Mouse (Mus musculus) limb, embryonic 11.5 days (tissue): ENCODE results near the gene Clec1a. TPM values are rescaled to one million over a fixed set of nuclear protein-coding genes. Genes with fewer than 3 reads are reported as not detected.

Source experiments
- ATAC-seq: fragments of 200-750 bp; cut with Nextera tagmentation; 2 replicates; pipeline ENCODE4 v1.8.0; 2017; ENCODE audit warnings: low read depth; ENCODE audit not compliant: insufficient number of reproducible peaks, low FRiP score, low TSS enrichment
- DNase-seq: peaks from one replicate; pipeline ENCODE4 v3.0.0-alpha.2; 2015; ENCODE audit warnings: low spot score
- H3K27ac ChIP-seq: fragments of 300-500 bp; sonication (generic); replicated peaks from 2 replicates; pipeline ENCODE4 v1.5.1; 2014; ENCODE audit warnings: low read depth, mild to moderate bottlenecking, low read length
- H3K27me3 ChIP-seq: fragments of 300-500 bp; sonication (generic); 2 replicates; pipeline ENCODE4 v1.6.1; 2014; ENCODE audit warnings: mild to moderate bottlenecking, low read length, mixed read lengths; ENCODE audit not compliant: control insufficient read depth, insufficient read depth
- H3K36me3 ChIP-seq: fragments of 300-500 bp; sonication (generic); 2 replicates; pipeline ENCODE4 v1.6.1; 2014; ENCODE audit warnings: mild to moderate bottlenecking, low read length, moderate library complexity, mixed read lengths; ENCODE audit not compliant: control insufficient read depth, insufficient read depth
- H3K4me1 ChIP-seq: fragments of 300-500 bp; sonication (generic); 2 replicates; pipeline ENCODE4 v1.6.1; 2014; ENCODE audit warnings: low read length, mixed read lengths; ENCODE audit not compliant: control insufficient read depth, insufficient read depth
- H3K4me2 ChIP-seq: fragments of 300-500 bp; sonication (generic); 2 replicates; pipeline ENCODE4 v1.6.1; 2014; ENCODE audit warnings: low read depth, mild to moderate bottlenecking, moderate library complexity; ENCODE audit not compliant: severe bottlenecking
- H3K4me3 ChIP-seq: fragments of 300-500 bp; sonication (generic); 2 replicates; pipeline ENCODE4 v1.5.1; 2014; ENCODE audit warnings: low read depth, low read length
- H3K9ac ChIP-seq: fragments of 300-500 bp; sonication (generic); 2 replicates; pipeline ENCODE4 v1.6.1; 2014; ENCODE audit warnings: mild to moderate bottlenecking, low read length
- H3K9me3 ChIP-seq: fragments of 300-500 bp; sonication (generic); 2 replicates; pipeline ENCODE4 v1.6.1; 2016; ENCODE audit warnings: low read length; ENCODE audit not compliant: control insufficient read depth
- WGBS: fragments of 180-500 bp; shearing (Covaris S2); extraction: QIAGEN DNeasy Blood & Tissue Kit; methylation state at CpG from one replicate; pipeline ENCODE4 v1.1.7; 2014; 5-methylcytosine and 5-hydroxymethylcytosine counted together
- polyA plus RNA-seq: library from polyadenylated mRNA; unstranded; fragments of >200 nt; fragmentation: Nextera tagmentation; extraction: Ambion mirVana; gene quantifications from 2 replicates; pipeline ENCODE4 v1.2.1, GENCODE M21; 2014

Gene Clec1a
- polyA plus RNA-seq, 1 experiment from 2014 or later = 1.6 TPM

GRCm38 (mm10) chr6:129393732-129394131 is 58.1 kb downstream of the Clec1a start:
- ATAC-seq (no peak), DNase-seq (no peak)
- Histone ChIP-seq H3K9me3 (no peaks in the 10 kb centered on the region), H3K27me3 (no peaks in the 10 kb centered on the region), H3K4me1 (no peaks in the 10 kb centered on the region), H3K27ac (no peak overlapping the region), H3K4me3 (no peak overlapping the region), H3K9ac (no peak overlapping the region), H3K4me2 (no peak overlapping the region), H3K36me3 (no peaks in the 10 kb centered on the region)
- 77% methylated on average over 6 of the region's 6 CpGs for WGBS

DNA sequence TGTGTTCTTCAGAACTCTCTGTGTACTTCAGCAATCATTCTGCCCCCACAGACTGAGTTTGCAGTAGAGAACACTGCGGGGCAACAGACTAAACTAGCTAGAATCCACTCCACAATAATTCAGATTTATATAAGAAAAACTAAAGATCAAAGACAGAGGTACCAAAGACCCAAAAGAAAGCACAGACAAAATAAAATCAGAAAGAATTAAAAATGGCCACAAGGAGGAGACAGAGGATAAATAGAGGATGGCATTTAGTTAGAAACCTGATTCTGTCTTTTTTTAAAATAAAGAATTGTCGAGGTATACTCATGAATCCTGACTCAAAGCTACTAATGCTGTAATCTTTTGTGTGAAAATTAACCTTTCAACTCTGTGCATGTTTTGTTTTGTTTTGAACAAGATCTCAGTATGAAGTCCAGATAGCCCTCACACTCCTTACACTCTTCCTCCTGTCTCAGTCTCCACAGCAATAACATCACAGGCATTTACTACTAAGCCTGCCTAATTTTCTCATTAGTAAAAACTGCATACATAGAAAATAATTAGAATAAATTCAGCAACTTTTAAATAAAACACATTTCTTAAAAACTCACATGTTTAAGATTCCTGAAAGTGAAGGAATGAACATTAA is 58.6 kb downstream of the Clec1a start:
- no peaks in the 10 kb centered on the region for H3K9me3 ChIP-seq
- no peaks in the 10 kb centered on the region for H3K4me1 ChIP-seq
- ATAC-seq = no peak
- no peak overlapping the region for H3K27ac ChIP-seq
- no peaks in the 10 kb centered on the region for H3K27me3 ChIP-seq
- DNase-seq = no peak
- no peak overlapping the region for H3K4me2 ChIP-seq
- H3K36me3 ChIP-seq = no peaks in the 10 kb centered on the region
- 35% methylated on average over 2 of the region's 2 CpGs for WGBS
- H3K4me3 ChIP-seq = no peak overlapping the region
- H3K9ac ChIP-seq = no peak overlapping the region

DNA sequence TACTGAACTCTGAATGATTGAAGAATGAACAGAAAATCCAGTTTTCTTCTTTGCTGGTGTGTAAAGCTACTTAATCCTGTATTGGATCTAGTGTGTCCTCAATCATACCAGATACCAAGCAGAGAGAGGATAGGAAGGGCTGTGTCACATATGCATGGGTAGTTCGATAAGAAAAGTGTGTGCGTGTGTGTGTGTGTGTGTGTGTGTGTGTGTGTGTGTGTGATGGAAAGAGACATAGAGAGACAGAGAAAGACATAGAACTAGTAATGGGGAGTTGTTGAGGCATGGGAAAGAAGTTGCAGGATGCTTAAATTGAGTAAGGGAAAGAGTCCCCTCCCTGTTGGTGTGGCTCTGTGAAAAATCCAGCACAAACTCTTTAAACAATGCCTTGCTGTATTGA is 66.0 kb downstream of the Clec1a start, which contains the start of gene Clec12b:
Gene Clec12b, minus strand, starts transcription at position 101 of the 400 bp plus-strand sequence.
- Histone ChIP-seq H3K9me3 (no peaks in the 10 kb centered on the region), H3K9ac (no peak within 1 kb of the TSS), H3K4me1 (no peaks in the 10 kb centered on the region), H3K4me2 (no peak within 1 kb of the TSS), H3K27ac (no peak within 1 kb of the TSS), H3K4me3 (no peak within 1 kb of the TSS), H3K27me3 (no peaks in the 10 kb centered on the region), H3K36me3 (no peaks in the 10 kb centered on the region)
- no peak for ATAC-seq
- no peak for DNase-seq
- 88% methylated on average over 2 of the region's 2 CpGs for WGBS

DNA sequence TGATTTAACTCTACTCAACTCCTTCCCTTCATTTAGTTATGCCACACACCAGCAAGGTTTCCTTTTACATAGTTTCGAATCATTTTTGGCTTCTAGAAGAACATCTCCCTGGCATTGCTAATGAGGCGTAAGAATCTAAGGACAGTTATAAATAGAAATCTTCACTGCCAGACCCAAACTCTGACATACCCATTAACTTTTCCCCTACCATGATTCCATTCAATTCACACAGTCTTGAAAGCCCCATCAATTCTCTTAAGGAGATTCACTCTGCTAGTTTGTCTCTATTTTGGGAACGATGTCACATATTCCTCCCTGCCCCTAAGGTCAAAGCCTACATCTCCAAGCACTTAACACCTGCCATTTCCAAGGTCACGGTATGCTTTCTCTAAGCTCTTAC is 66.8 kb downstream of the Clec1a start:
- Histone ChIP-seq H3K4me3 (no peak overlapping the region), H3K27ac (no peak overlapping the region), H3K9ac (no peak overlapping the region), H3K36me3 (no peaks in the 10 kb centered on the region), H3K27me3 (no peaks in the 10 kb centered on the region), H3K9me3 (no peaks in the 10 kb centered on the region), H3K4me1 (no peaks in the 10 kb centered on the region), H3K4me2 (no peak overlapping the region)
- 86% methylated on average over 4 of the region's 4 CpGs for WGBS
- ATAC-seq (no peak), DNase-seq (no peak)

- no peak overlapping the region for H3K4me3 ChIP-seq
- H3K4me2 ChIP-seq = no peak overlapping the region
- no peaks in the 10 kb centered on the region for H3K36me3 ChIP-seq
- no peak for DNase-seq
- no peaks in the 10 kb centered on the region for H3K9me3 ChIP-seq
- no peak overlapping the region for H3K27ac ChIP-seq
- 86% methylated on average over 3 of the region's 3 CpGs for WGBS
- no peak for ATAC-seq
- no peaks in the 10 kb centered on the region for H3K27me3 ChIP-seq
- H3K9ac ChIP-seq = no peak overlapping the region
- H3K4me1 ChIP-seq = no peaks in the 10 kb centered on the region
Observed at GRCm38 (mm10) chr6:129383466-129383865, 68.3 kb downstream of the Clec1a start.

DNA sequence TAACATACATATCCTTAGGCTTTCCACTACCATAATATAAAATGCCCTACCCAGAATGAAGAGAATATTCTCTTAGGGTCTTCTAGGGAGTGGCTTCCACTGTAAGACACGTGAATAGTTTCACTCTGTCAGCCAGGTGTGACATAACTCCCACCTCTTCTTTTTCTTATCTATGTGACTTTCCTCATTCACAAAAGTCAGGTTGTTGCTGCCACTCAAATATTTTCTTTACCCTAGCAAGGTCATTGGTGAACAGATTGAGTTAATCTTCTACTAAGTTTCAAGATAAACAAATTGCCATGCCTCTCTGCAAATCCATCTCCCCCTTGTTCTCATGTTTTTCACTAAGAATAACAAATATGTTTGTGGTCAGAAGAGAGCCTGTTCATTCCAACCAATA is 70.1 kb downstream of the Clec1a start:
- DNase-seq = no peak
- H3K27ac ChIP-seq = no peak overlapping the region
- no peak overlapping the region for H3K4me2 ChIP-seq
- H3K9me3 ChIP-seq = no peaks in the 10 kb centered on the region
- no peaks in the 10 kb centered on the region for H3K27me3 ChIP-seq
- WGBS = 88% methylated on average over 1 of the region's 1 CpGs
- ATAC-seq = no peak
- H3K4me3 ChIP-seq = no peak overlapping the region
- H3K4me1 ChIP-seq = no peaks in the 10 kb centered on the region
- H3K9ac ChIP-seq = no peak overlapping the region
- H3K36me3 ChIP-seq = no peaks in the 10 kb centered on the region

DNA sequence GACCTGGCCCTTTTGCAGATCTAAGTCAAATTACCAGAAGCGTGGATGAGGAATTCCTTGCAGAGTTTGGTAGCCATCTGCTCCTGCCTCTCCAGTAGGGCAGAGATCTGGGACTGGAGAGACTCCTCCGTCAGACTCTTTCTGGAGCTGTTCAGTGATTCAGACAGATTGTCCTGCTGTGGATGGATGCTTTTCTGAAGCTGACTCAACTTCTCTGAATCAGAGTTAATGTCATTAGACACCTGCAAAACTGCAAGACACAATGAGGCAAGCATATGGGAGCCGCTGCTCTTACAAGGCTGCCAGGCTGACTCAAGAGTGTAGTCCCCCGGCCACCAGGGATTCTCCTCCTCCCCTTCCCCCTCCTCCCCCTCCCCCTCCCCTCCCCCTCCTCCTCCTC is 71.3 kb downstream of the Clec1a start:
- Histone ChIP-seq H3K9me3 (no peaks in the 10 kb centered on the region), H3K9ac (no peak overlapping the region), H3K4me1 (no peaks in the 10 kb centered on the region), H3K4me3 (no peak overlapping the region), H3K4me2 (no peak overlapping the region), H3K27ac (no peak overlapping the region), H3K27me3 (no peaks in the 10 kb centered on the region), H3K36me3 (no peaks in the 10 kb centered on the region)
- 79% methylated on average over 4 of the region's 4 CpGs for WGBS
- ATAC-seq (no peak), DNase-seq (no peak)

DNA sequence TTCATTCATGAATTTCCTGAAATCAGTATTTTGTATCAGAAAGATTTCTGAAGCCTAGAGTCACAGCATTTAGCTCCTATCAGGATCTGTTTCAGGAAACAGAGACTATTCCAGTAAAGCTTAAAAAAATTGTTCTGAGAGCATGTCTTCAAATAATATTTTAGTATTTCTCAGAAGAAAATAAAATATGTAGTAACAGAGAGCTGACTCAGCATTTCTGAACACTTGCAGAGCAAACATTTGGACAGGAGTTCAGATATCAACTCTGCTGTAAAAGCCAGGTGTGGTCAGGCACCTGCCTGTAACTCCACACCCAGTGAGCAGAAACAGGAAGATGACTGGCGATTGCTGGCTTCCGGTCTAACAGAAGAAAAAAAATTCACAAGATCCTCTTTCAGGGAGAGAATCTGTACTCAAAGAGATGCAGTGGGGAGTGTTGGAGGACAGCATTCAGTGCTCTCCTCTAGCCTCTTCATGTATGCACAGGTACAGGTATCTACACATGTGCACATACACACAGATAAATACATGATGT is 76.8 kb downstream of the Clec1a start:
- no peak for ATAC-seq
- WGBS = 83% methylated on average over 2 of the region's 2 CpGs
- Histone ChIP-seq H3K36me3 (no peaks in the 10 kb centered on the region), H3K9me3 (no peaks in the 10 kb centered on the region), H3K27me3 (no peaks in the 10 kb centered on the region), H3K4me3 (no peak overlapping the region), H3K9ac (no peak overlapping the region), H3K4me2 (no peak overlapping the region), H3K4me1 (no peaks in the 10 kb centered on the region), H3K27ac (no peak overlapping the region)
- DNase-seq = no peak
